Mouse (Mus musculus) midbrain, embryonic 14.5 days (tissue): ENCODE results near the gene Mrpl57. TPM values are rescaled to one million over a fixed set of nuclear protein-coding genes. Genes with fewer than 3 reads are reported as not detected.

Experiments
- ATAC-seq: fragments of 200-750 bp; cut with Nextera tagmentation; 2 replicates; pipeline ENCODE4 v1.8.0; 2017; ENCODE audit warnings: moderate number of reproducible peaks, moderate library complexity; ENCODE audit not compliant: low FRiP score, low TSS enrichment
- DNase-seq: peaks from one replicate; pipeline ENCODE4 v3.0.0-alpha.2; 2015
- H3K27ac ChIP-seq: fragments of 300-500 bp; sonication (generic); replicated peaks from 2 replicates; pipeline ENCODE4 v1.5.1; 2014; ENCODE audit warnings: mild to moderate bottlenecking, low read depth, low read length, moderate library complexity
- H3K27me3 ChIP-seq: fragments of 300-500 bp; sonication (generic); 2 replicates; pipeline ENCODE4 v1.6.1; 2014; ENCODE audit warnings: low read length, control low read depth, mixed read lengths; ENCODE audit not compliant: control insufficient read depth, insufficient read depth
- H3K36me3 ChIP-seq: fragments of 300-500 bp; sonication (generic); 2 replicates; pipeline ENCODE4 v1.6.1; 2014; ENCODE audit warnings: low read length, control low read depth; ENCODE audit not compliant: control insufficient read depth, insufficient read depth
- H3K4me1 ChIP-seq: fragments of 300-500 bp; sonication (generic); 2 replicates; pipeline ENCODE4 v1.6.1; 2014; ENCODE audit warnings: mild to moderate bottlenecking, antibody characterized with exemption, low read length, control low read depth; ENCODE audit not compliant: control insufficient read depth, insufficient read depth
- H3K4me2 ChIP-seq: fragments of 300-500 bp; sonication (generic); 2 replicates; pipeline ENCODE4 v1.6.1; 2014; ENCODE audit warnings: mild to moderate bottlenecking, low read length, moderate library complexity
- H3K4me3 ChIP-seq: fragments of 300-500 bp; sonication (generic); replicated peaks from 2 replicates; pipeline ENCODE4 v1.5.1; 2014; ENCODE audit warnings: low read depth, low read length
- H3K9ac ChIP-seq: fragments of 300-500 bp; sonication (generic); replicated peaks from 2 replicates; pipeline ENCODE4 v1.6.1; 2014; ENCODE audit warnings: mild to moderate bottlenecking, low read length, moderate library complexity
- H3K9me3 ChIP-seq: fragments of 300-500 bp; sonication (generic); 2 replicates; pipeline ENCODE4 v1.6.1; 2016; ENCODE audit warnings: low read length, control low read depth, mixed read lengths; ENCODE audit not compliant: control insufficient read depth
- WGBS: fragments of 180-500 bp; shearing (Covaris S2); extraction: QIAGEN DNeasy Blood & Tissue Kit; methylation state at CpG from one replicate; pipeline ENCODE4 v1.1.7; 2014; 5-methylcytosine and 5-hydroxymethylcytosine counted together
- microRNA-seq: library from miRNA; unstranded; fragments of <30 nt; microRNA quantifications from one replicate; pipeline ENCODE4, GENCODE M21; 2016
- polyA plus RNA-seq: library from polyadenylated mRNA; unstranded; fragments of >200 nt; fragmentation: Nextera tagmentation; extraction: Ambion mirVana; gene quantifications from 2 replicates; pipeline ENCODE4 v1.2.1, GENCODE M21; 2014

The Mrpl57 gene
- polyA plus RNA-seq, 1 experiment from 2014 or later, result 143 TPM

GRCm38 (mm10) chr14:57866676-57867276 lies 40.7 kb downstream of the Mrpl57 start:
- Histone ChIP-seq H3K4me1 (no peaks in the 10 kb centered on the region), H3K27ac (no peak overlapping the region), H3K4me2 (no peak overlapping the region), H3K36me3 (peaks cover 35% of the 10 kb centered on the region), H3K27me3 (no peaks in the 10 kb centered on the region), H3K9me3 (no peaks in the 10 kb centered on the region), H3K4me3 (no peak overlapping the region), H3K9ac (no peak overlapping the region)
- WGBS, result 96% methylated on average over 3 of the region's 3 CpGs
- DNase-seq (no peak), ATAC-seq (no peak)

- Histone ChIP-seq H3K4me3 (no peak overlapping the region), H3K9ac (no peak overlapping the region), H3K36me3 (peaks cover 9% of the 10 kb centered on the region; the same call in 1 of the 2 replicates), H3K27ac (no peak overlapping the region), H3K4me2 (no peak overlapping the region), H3K27me3 (no peaks in the 10 kb centered on the region), H3K4me1 (peaks cover 11% of the 10 kb centered on the region; the same call in 1 of the 2 replicates), H3K9me3 (no peaks in the 10 kb centered on the region)
- ATAC-seq, result no peak
- no peak for DNase-seq
- 94% methylated on average over 9 of the region's 9 CpGs for WGBS
Measured at GRCm38 (mm10) chr14:57877921-57878320, 51.9 kb downstream of the Mrpl57 start.

Small RNA genes lying within 50 kb of the gene (microRNA-seq; reads per million reads assigned to microRNA genes)
- not detected for gene Mir3077

Other genes starting within 250 kb of the Mrpl57 start
- 13.5 and 18.7 TPM in 2 replicates for gene Xpo4, start 160.8 kb upstream of the Mrpl57 start, polyA plus RNA-seq
- gene Gm49361, start 80.1 kb upstream of the Mrpl57 start, polyA plus RNA-seq, result not detected in 2 replicates
- 5.4 and 7.1 TPM in 2 replicates for gene Lats2, start 67.8 kb upstream of the Mrpl57 start, polyA plus RNA-seq
- gene Sap18, start 28.1 kb upstream of the Mrpl57 start, polyA plus RNA-seq, result 35.6 and 47.9 TPM in 2 replicates
- gene Ska3, start within 50 bp of the Mrpl57 start, polyA plus RNA-seq, result 4.8 and 8.6 TPM in 2 replicates
- 37.5 and 43.2 TPM in 2 replicates for gene Zdhhc20, start 64.0 kb downstream of the Mrpl57 start, polyA plus RNA-seq
- gene Micu2, start 173.0 kb downstream of the Mrpl57 start, polyA plus RNA-seq, result 48.3 and 54.6 TPM in 2 replicates
- gene Fgf9, start 244.3 kb downstream of the Mrpl57 start, polyA plus RNA-seq, result 13.5 and 19.7 TPM in 2 replicates